Mouse (Mus musculus): Measurements from ENCODE around the gene Shd.

GRCm38 (mm10) chr17:55999794-56000499 lies 29.7 kb downstream of the Shd start:
- TF ChIP-seq CTCF (IDR thresholded peaks at IDR 0.05; ENCODE audit: control insufficient read depth, insufficient read depth, insufficient replicate concordance, low read depth, low read length) (no peak), POLR2A (IDR thresholded peaks at IDR 0.05; ENCODE audit: control insufficient read depth, low read depth, low read length) (0 out of 2 replicates have a peak, but pooled peaks have one; percentile 21)

All from testis, adult 2 months (tissue).